Mouse (Mus musculus) adrenal gland, postnatal 0 days (tissue): ENCODE results near the gene Ldhc. TPM values are rescaled to one million over a fixed set of nuclear protein-coding genes. Genes with fewer than 3 reads are reported as not detected.

Experiments used
- polyA plus RNA-seq: library from polyadenylated mRNA; unstranded; fragments of >200 nt; fragmentation: Nextera tagmentation; extraction: Ambion mirVana; gene quantifications from 2 replicates; pipeline ENCODE4 v1.2.1, GENCODE M21; 2015

The Ldhc gene
- not detected in 2 replicates for polyA plus RNA-seq

DNA sequence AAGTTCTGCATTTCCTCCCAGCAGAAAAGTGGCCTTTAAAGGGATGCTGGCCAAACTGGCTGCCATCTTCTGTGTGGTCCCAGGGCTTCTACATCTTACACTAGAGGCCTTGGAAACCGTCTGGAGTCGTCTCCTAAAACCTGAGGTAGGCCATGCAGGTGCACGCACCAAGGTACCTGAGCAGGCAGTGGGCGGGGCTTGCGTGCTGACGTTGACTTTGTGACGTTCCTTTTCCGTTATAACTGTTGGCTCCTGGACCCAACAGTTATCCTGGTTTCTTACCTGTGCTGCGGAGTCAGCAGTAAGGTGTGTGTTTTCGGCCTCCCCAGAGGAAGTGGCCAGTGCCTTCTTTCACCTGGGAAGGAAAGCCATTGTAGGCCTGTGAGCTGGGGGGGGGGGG, at the start of gene Ldhc:
Gene Ldhc (plus strand): TSS at position 208 of the 400 bp plus-strand sequence.

DNA sequence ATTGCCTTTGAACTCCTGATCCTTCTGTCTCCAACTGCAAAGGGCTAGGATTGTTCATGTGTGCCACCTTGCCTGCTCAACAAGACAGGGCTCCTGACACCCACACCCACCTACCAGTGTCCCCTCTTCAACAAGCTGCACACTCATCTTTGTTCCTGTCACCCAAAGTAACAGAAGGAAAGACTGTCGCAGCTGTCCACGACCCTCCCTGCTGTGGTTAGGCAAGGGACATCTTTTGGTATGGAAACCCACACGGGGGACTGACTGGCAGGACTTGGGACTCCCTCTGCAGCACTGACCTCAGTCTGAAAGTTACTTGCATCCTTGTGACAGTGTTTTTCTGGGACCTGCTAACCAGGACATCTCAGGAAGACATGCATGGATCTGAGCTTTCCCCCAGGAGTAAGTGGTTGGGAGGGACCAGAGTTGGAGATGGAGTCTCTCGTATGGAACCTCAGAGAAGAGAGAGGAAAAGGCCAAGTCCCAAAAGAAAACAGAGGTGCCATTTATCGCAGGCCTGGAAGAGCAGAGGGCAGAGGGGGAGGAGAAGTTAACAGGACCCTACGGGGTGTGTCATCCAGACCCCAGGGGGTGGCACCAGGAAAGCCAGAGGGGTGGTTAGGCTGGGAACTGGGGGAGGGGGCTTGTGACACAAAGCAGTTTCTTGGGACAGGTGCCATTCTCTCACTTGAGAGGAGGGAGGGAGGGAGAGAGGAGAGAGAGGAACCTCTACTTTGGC, 20.0 kb upstream of the Ldhc start, which contains the start of gene Ldha:
Gene Ldha (plus strand): TSS at position 689 of the 739 bp plus-strand sequence.

DNA sequence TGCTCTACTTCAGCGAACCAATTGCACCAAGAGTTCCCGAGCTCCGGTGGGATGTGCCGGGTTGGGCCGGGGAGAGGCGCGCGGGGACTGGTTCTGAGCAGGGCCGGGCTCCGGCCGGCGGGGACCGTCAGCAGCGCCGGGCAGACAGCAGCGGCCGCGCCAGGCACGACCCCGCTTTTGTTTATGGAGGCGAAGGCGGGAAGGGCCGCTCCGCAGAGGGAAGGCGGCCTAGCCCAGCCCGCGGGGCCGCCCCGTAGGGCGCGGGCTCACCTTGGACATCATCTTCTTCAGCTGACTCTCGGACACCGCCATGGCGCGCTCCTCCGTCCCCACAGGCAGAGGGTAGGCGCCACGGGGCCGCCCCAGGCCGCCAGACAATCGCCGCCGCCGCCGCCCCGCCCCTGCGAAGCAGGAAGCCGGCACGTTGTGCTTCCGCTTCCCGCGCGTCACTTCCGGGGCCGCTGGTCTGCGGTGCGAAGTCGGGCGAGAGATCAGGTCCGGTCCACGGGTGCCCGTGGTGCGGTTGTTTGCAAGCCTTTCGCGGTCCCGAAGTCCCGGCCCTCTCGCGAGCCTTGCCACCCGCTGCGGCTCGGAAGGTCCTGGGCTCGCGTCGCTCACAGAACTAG, 58.7 kb downstream of the Ldhc start, which contains the start of gene Tsg101:
Gene Tsg101 (minus strand): TSS at position 419 of the 626 bp plus-strand sequence.

Other genes starting within 250 kb of the Ldhc start
- gene Sergef, start 221.4 kb upstream of the Ldhc start, polyA plus RNA-seq = 19.4 and 20.8 TPM in 2 replicates
- 0.30 and 0.88 TPM in 2 replicates for gene Tph1, start 188.7 kb upstream of the Ldhc start, polyA plus RNA-seq
- gene Saal1, start 150.5 kb upstream of the Ldhc start, polyA plus RNA-seq = 17.0 and 18.3 TPM in 2 replicates
- gene Saa3, start 145.5 kb upstream of the Ldhc start, polyA plus RNA-seq = 4.6 and 6.6 TPM in 2 replicates
- 0.10 and 0.16 TPM in 2 replicates for gene Saa4, start 128.6 kb upstream of the Ldhc start, polyA plus RNA-seq
- 0.80 and 0.90 TPM in 2 replicates for gene Saa1, start 118.2 kb upstream of the Ldhc start, polyA plus RNA-seq
- not detected in 2 replicates for gene Saa2, start 109.4 kb upstream of the Ldhc start, polyA plus RNA-seq
- 9.0 and 10.7 TPM in 2 replicates for gene Hps5, start 65.1 kb upstream of the Ldhc start, polyA plus RNA-seq
- 29.6 and 38.2 TPM in 2 replicates for gene Gtf2h1, start 65.1 kb upstream of the Ldhc start, polyA plus RNA-seq
- 393 and 485 TPM in 2 replicates for gene Ldha, start 19.7 kb upstream of the Ldhc start, polyA plus RNA-seq
- 155 and 169 TPM in 2 replicates for gene Tsg101, start 58.8 kb downstream of the Ldhc start, polyA plus RNA-seq
- gene Uevld, start 97.3 kb downstream of the Ldhc start, polyA plus RNA-seq = 5.2 and 8.9 TPM in 2 replicates
- gene Gm9999, start 122.4 kb downstream of the Ldhc start, polyA plus RNA-seq = not detected in 2 replicates
- 7.1 and 9.0 TPM in 2 replicates for gene Spty2d1, start 147.2 kb downstream of the Ldhc start, polyA plus RNA-seq
- 67.6 and 102 TPM in 2 replicates for gene Tmem86a, start 189.4 kb downstream of the Ldhc start, polyA plus RNA-seq